Mouse (Mus musculus): Measurements from ENCODE around the gene E2f2. TPM values are rescaled to one million over a fixed set of nuclear protein-coding genes. Genes with fewer than 3 reads are reported as not detected.

Gene E2f2
- polyA plus RNA-seq, 1 experiment, result 0.74 TPM

GRCm38 (mm10) chr4:136179456-136179855 is 7.3 kb downstream of the E2f2 start:
- TF ChIP-seq CTCF (IDR thresholded peaks at IDR 0.05; ENCODE audit: borderline replicate concordance, insufficient read depth, low read depth, low read length) (no peak), POLR2A (IDR thresholded peaks at IDR 0.05; ENCODE audit: borderline replicate concordance, insufficient read depth, low read length) (no peak)
- DNase-seq, result no peak
- H3K27ac ChIP-seq (ENCODE audit: insufficient read depth, low read length), result no peak overlapping the region
- 0 out of 2 replicates have a peak, but pooled peaks cover 3% of the 10 kb centered on the region for H3K4me1 ChIP-seq (ENCODE audit: control insufficient read depth, insufficient read depth, low read length)
- no peak overlapping the region for H3K4me3 ChIP-seq (replicated peaks; ENCODE audit: insufficient read depth, low read depth, low read length)
- 92% methylated on average over 7 of the region's 7 CpGs for WGBS
- no peaks in the 10 kb centered on the region for H3K27me3 ChIP-seq (ENCODE audit: control insufficient read depth, insufficient read depth, low read length)

GRCm38 (mm10) chr4:136179998-136180397 is 7.8 kb downstream of the E2f2 start:
- Histone ChIP-seq H3K27me3 (ENCODE audit: control insufficient read depth, insufficient read depth, low read length) (no peaks in the 10 kb centered on the region), H3K4me3 (replicated peaks; ENCODE audit: insufficient read depth, low read depth, low read length) (peak overlapping the region; percentile 16), H3K27ac (ENCODE audit: insufficient read depth, low read length) (no peak overlapping the region), H3K4me1 (ENCODE audit: control insufficient read depth, insufficient read depth, low read length) (0 out of 2 replicates have a peak, but pooled peaks cover 3% of the 10 kb centered on the region)
- WGBS, result 8% methylated on average over 15 of the region's 15 CpGs
- TF ChIP-seq POLR2A (IDR thresholded peaks at IDR 0.05; ENCODE audit: borderline replicate concordance, insufficient read depth, low read length) (no peak), CTCF (IDR thresholded peaks at IDR 0.05; ENCODE audit: borderline replicate concordance, insufficient read depth, low read depth, low read length) (peak; percentile 69)
- DNase-seq, result peak; percentile 55 to 66

- 0 out of 2 replicates have a peak, but pooled peaks cover 3% of the 10 kb centered on the region for H3K4me1 ChIP-seq (ENCODE audit: control insufficient read depth, insufficient read depth, low read length)
- H3K27ac ChIP-seq (ENCODE audit: insufficient read depth, low read length), result no peak overlapping the region
- WGBS, result 15% methylated on average over 23 of the region's 23 CpGs
- TF ChIP-seq POLR2A (IDR thresholded peaks at IDR 0.05; ENCODE audit: borderline replicate concordance, insufficient read depth, low read length), result no peak
- peak; percentile 67 to 81 for DNase-seq
- peak overlapping the region; percentile 40 for H3K4me3 ChIP-seq (replicated peaks; ENCODE audit: insufficient read depth, low read depth, low read length)
- no peaks in the 10 kb centered on the region for H3K27me3 ChIP-seq (ENCODE audit: control insufficient read depth, insufficient read depth, low read length)
Measured at GRCm38 (mm10) chr4:136180408-136181330, 8.5 kb downstream of the E2f2 start.

- WGBS, result 34% methylated on average over 12 of the region's 12 CpGs
- DNase-seq, result no peak
- TF ChIP-seq CTCF (IDR thresholded peaks at IDR 0.05; ENCODE audit: borderline replicate concordance, insufficient read depth, low read depth, low read length) (no peak), POLR2A (IDR thresholded peaks at IDR 0.05; ENCODE audit: borderline replicate concordance, insufficient read depth, low read length) (no peak)
- Histone ChIP-seq H3K4me3 (replicated peaks; ENCODE audit: insufficient read depth, low read depth, low read length) (peak overlapping the region; percentile 10), H3K27ac (ENCODE audit: insufficient read depth, low read length) (no peak overlapping the region), H3K4me1 (ENCODE audit: control insufficient read depth, insufficient read depth, low read length) (0 out of 2 replicates have a peak, but pooled peaks cover 3% of the 10 kb centered on the region), H3K27me3 (ENCODE audit: control insufficient read depth, insufficient read depth, low read length) (no peaks in the 10 kb centered on the region)
Measured at GRCm38 (mm10) chr4:136181367-136181766, 9.2 kb downstream of the E2f2 start.

- Histone ChIP-seq H3K27ac (ENCODE audit: insufficient read depth, low read length) (no peak overlapping the region), H3K4me1 (ENCODE audit: control insufficient read depth, insufficient read depth, low read length) (0 out of 2 replicates have a peak, but pooled peaks cover 3% of the 10 kb centered on the region), H3K27me3 (ENCODE audit: control insufficient read depth, insufficient read depth, low read length) (no peaks in the 10 kb centered on the region), H3K4me3 (replicated peaks; ENCODE audit: insufficient read depth, low read depth, low read length) (no peak overlapping the region)
- no peak for DNase-seq
- no peak for TF ChIP-seq CTCF (IDR thresholded peaks at IDR 0.05; ENCODE audit: borderline replicate concordance, insufficient read depth, low read depth, low read length)
- no peak for TF ChIP-seq POLR2A (IDR thresholded peaks at IDR 0.05; ENCODE audit: borderline replicate concordance, insufficient read depth, low read length)
- WGBS, result 61% methylated on average over 9 of the region's 9 CpGs
Measured at GRCm38 (mm10) chr4:136185375-136185774, 13.2 kb downstream of the E2f2 start.

GRCm38 (mm10) chr4:136186315-136186714 is 14.1 kb downstream of the E2f2 start:
- no peak for DNase-seq
- H3K4me3 ChIP-seq (replicated peaks; ENCODE audit: insufficient read depth, low read depth, low read length), result no peak overlapping the region
- no peak overlapping the region for H3K27ac ChIP-seq (ENCODE audit: insufficient read depth, low read length)
- TF ChIP-seq POLR2A (IDR thresholded peaks at IDR 0.05; ENCODE audit: borderline replicate concordance, insufficient read depth, low read length), result no peak
- TF ChIP-seq CTCF (IDR thresholded peaks at IDR 0.05; ENCODE audit: borderline replicate concordance, insufficient read depth, low read depth, low read length), result no peak
- H3K4me1 ChIP-seq (ENCODE audit: control insufficient read depth, insufficient read depth, low read length), result no peaks in the 10 kb centered on the region
- H3K27me3 ChIP-seq (ENCODE audit: control insufficient read depth, insufficient read depth, low read length), result no peaks in the 10 kb centered on the region
- WGBS, result 87% methylated on average over 8 of the region's 8 CpGs

- Histone ChIP-seq H3K27ac (ENCODE audit: insufficient read depth, low read length) (no peak overlapping the region), H3K27me3 (ENCODE audit: control insufficient read depth, insufficient read depth, low read length) (no peaks in the 10 kb centered on the region)
- 50% methylated on average over 23 of the region's 23 CpGs for WGBS
Measured at GRCm38 (mm10) chr4:136186739-136187472, 14.7 kb downstream of the E2f2 start.

More at GRCm38 (mm10) chr4:136186739-136187472, 14.7 kb downstream of the E2f2 start:
- Histone ChIP-seq H3K4me3 (replicated peaks; ENCODE audit: insufficient read depth, low read depth, low read length) (no peak overlapping the region), H3K4me1 (ENCODE audit: control insufficient read depth, insufficient read depth, low read length) (no peaks in the 10 kb centered on the region)
- TF ChIP-seq CTCF (IDR thresholded peaks at IDR 0.05; ENCODE audit: borderline replicate concordance, insufficient read depth, low read depth, low read length) (no peak), POLR2A (IDR thresholded peaks at IDR 0.05; ENCODE audit: borderline replicate concordance, insufficient read depth, low read length) (no peak)
- no peak for DNase-seq

Measured in cerebellum, adult 2 months (tissue).